Mouse (Mus musculus): ENCODE measurements around the gene Tceanc2. TPM values are rescaled to one million over a fixed set of nuclear protein-coding genes. Genes with fewer than 3 reads are reported as not detected.
"Not testable (repeated sequence)": the region's sequence is repeated elsewhere in the genome, so short reads cannot be mapped to it uniquely, and the experiment has no call there.

The Tceanc2 gene
- total RNA-seq, 2 experiments from 2014 or later, result 11.6 to 14.1 TPM

DNA sequence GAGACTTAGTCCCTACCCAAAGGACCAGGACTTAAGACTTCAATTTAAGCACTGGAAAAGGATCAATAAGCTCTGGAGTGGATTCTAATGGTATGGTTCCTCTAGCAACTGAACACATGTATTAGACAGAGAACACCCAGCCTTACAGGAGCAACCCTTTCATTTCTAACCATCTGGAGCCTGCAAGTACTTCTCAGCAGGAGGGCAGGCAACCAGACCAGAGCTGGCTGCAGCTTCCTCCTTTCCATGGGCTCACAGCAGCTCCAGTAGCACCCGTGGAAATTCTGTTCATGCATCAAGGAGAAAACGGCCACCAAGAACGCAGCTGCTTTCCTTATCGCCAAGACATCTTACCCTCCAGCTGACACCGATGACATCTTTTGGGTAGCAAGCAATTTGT lies 43.3 kb downstream of the Tceanc2 start:
- no peak for DNase-seq
- intact Hi-C loops (cut with DNase I; ENCODE audit: low total_unique reads), result no loop called here

DNA sequence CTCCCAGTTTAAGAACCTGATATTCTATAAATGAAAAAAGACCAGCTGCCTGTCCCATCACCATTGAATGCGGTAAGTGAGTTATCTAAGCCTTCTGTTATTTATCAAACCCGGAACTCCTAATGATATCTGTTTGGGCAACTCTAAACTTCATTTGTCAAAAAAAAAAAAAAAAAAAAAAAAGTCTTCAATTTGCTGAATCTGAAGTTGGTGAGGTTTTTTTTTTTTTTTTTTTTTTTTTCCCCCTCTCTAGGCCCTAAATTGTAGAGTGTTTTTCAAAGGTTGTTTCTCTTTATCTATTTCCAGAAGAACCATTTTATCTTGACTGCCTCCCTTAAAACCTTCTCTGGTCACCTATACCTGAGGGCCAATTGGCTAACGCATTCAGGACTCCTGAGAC lies 44.0 kb downstream of the Tceanc2 start:
- no peak for DNase-seq
- intact Hi-C loops (cut with DNase I; ENCODE audit: low total_unique reads), result no loop called here

DNA sequence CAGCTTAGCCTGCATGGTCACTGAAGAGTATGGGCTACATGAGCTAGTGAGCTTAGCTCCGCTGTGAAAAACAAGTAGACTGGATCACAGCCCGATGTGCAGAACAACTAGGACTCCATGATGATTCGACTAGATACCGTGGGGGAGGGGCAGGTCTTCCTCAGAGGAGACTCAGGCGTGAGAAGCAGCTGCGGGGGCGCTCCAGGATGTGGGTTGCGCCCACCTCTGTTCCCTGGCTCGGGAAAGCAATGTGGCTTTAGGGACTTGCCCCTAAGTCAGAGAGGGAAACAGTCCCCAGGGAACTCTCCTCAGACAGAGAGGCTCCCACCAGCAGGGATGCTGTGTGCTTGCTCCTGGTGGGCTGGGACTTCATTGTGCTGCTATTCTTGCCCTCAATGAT lies 48.4 kb downstream of the Tceanc2 start:
- DNase-seq, result no peak
- intact Hi-C loops (cut with DNase I; ENCODE audit: low total_unique reads), result no loop called here

DNA sequence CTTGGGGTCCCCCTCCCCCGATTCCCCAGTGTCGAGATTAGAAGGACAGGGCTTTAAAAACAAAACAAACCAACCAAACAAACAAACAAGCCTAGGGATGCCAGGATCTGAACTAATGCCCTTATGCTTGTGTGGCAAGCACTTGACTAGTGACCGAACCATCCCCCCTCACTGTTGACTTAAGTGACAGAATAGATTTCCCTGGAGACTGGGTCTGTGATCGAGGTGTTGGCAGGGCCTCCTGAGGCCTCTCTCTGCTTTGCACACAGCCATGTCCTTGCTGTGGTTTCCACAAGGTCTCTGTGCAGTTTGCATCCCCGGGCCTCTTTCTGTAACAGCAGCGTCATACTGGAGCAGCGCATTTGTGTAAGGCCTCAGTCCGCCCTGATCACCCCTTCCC lies 49.5 kb downstream of the Tceanc2 start:
- intact Hi-C loops (cut with DNase I; ENCODE audit: low total_unique reads), result no loop called here

DNA sequence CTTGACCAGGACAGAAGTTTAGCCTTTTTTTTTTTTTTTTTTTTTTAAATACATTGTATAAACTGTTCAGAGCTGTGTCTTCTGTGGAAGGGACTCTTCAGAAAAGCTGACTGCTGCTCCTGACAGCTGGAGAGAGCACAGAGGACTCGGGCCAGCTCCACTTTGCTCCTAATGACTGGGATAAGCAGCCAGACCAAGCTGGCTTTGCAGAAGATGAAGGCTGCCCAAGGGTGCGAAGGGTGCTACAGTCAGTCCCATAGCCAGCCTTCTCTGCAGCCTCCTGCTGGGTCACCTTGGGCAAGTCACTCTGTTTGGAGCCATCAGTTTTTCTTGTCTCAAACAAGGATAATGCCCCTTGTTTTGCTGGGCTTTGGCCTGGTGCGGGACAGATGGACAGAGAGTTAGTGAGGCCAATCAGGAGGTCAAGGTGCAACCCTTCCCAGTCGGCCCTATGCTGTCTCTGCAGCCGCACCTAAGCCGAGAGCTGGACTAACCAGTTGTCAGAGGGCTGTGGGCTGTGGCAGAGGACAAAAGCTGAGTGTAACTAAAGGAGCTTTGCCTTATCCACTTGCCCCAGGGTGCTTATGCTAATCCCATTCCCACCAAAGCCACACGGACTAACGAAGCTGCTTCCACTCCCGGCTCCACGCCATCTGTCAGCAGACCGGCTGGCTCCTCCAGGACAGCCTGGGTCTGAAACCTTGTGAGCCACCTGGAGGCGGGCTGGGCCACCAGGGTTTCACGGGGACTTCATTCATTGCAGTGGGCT lies 50.8 kb downstream of the Tceanc2 start:
- DNase-seq, result no peak
- intact Hi-C loops (cut with DNase I; ENCODE audit: low total_unique reads), result no loop called here

More for the DNA sequence above, 49.5 kb downstream of the Tceanc2 start:
- no peak for DNase-seq

DNA sequence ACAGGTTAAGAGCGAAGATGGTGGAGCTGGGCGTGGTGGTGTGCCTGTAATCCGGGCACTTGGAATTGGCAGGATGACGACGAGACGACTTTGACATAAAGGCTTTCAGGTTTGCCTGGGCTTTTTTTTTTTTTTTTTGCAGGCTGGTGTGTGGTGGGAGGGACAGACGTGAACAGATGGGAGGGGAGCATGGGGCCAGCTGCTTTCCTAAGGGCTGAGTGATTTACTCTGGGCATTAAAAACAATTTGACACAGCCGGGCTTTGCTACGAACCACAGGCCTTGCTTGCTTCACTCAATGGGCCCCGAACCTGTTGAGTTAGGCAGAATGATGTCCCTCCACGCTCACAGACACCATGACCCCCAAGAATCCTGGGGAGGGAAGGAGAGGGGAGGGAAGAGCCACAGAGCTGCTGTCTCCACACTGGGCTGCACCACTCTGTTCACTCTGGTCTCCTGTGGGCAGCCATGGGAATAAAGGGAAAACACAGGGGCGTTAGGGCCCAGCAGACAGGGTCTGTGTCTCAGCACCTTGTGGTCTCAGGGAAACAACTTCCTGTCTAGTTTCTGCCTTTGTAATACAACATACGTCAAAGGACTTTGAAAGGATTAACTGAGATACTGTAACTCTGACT lies 51.9 kb downstream of the Tceanc2 start:
- intact Hi-C loops (cut with DNase I; ENCODE audit: low total_unique reads), result no loop called here
- no peak for DNase-seq

DNA sequence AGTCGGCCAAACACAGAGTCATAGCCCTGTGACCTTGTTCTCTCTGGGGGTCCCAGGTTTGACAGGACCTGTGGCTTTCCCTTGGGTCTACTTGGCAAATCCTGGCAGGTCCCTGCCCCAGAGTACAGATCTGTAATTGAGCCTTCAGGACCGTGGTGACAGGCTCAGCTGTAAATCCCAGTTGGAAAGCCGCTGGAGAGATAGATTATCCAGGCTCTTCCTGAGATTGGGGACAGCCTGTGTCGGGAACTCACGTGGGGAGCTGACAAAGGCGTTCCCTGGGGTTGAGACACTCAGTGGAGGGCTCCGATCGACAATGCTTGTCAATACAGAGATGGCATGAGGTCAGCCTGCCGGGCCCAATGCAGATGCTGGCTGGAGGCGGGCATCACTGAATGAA lies 52.5 kb downstream of the Tceanc2 start:
- DNase-seq, result no peak
- intact Hi-C loops (cut with DNase I; ENCODE audit: low total_unique reads), result no loop called here

DNA sequence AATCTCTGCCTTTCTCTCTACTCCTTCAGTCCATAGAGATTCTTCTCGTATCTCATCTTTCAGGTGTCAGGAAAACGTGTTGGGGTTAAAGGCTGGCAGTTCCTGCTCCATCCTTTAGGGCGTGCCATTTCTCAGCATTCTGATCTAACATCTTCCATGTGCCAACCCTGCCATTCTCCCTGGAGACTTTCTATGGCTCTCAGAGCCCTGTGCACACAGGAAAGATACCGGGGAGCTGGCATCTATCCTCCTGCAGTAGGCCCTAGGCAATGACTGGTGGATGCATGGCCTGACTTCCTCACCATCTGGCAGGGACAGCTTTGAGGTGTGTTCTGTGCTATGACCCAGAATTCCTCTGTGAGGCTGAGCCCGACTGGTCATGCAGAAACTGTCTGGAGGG lies 53.8 kb downstream of the Tceanc2 start:
- no peak for DNase-seq
- intact Hi-C loops (cut with DNase I; ENCODE audit: low total_unique reads), result no loop called here

DNA sequence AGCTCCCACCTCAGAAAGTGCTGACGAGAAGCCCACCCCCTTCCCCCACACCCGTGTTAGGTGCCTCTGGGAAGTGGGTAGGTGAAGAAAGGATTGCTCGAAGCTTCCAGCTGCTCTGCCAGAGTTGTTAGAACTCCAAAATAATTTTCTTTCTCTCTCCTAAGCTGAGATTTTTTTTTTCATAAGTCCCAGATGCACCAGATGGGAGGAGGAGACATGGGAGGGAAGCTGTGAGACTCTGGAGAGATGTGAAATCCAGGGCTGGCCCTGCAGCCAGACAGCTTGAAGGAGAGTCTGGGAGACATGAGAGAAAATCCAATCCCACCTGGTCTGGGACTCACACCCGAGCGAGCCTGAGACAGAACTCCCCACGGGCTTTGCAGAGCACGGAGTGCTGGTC lies 54.5 kb downstream of the Tceanc2 start:
- intact Hi-C loops (cut with DNase I; ENCODE audit: low total_unique reads), result no loop called here
- no peak for DNase-seq

DNA sequence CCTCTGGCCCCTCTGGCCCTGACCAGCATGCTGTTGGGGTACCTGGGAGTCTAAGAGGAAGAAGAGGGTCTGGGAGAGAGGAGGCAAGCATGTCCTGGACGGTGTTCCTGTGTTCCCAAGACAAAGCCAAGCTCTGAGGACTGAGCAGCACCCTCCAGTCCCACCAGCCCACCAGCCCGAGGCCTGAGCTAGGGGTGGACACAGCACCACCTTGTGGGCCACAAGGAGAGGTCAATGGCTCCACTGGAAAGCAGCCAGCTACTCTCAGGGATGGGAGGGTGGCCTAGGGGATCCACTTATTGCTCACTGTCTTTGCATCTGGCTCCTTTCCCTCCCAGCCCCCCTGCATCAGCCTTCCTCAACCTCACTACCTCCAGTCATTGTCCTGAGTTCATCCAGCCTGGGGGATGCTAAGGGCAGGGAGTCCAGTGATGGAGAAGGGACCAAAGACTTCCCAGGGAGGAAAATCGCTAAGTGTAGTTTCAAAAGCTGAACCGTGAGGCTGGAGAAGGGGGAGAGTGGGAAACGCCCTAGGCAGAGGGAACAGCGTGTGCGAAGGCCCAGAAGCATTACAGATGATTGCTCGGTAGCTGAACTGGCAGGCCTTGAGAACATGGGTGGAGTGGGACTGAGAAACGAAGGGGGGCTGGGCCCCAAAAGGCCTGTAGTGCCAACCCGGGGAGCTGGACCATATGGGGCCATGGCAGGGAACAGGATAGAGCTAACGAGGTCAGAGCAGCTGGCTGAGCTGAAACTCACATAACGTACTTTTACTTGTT lies 57.6 kb downstream of the Tceanc2 start:
- peak; percentile 61 for DNase-seq
- intact Hi-C loops (cut with DNase I; ENCODE audit: low total_unique reads), result no loop called here

DNA sequence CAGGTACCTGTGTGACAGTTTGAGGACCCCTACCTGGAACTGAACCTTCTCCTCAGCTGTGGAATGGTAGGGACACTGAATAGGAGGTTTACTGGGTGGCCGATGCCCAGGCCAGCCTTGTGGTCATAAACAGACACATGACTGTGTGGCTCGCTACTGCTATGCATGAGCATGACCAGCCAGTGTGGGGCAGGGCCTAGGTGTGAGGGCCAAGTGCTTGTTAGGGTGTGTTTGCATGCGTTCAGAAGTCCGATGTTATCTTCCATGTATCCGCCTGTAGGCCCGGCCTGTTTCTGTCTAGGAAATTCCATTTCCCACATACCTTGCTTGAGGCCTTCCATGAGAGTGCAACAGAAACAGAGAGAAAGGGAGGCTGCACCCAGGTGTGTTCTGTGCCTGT lies 58.2 kb downstream of the Tceanc2 start:
- no peak for DNase-seq
- intact Hi-C loops (cut with DNase I; ENCODE audit: low total_unique reads), result no loop called here

DNA sequence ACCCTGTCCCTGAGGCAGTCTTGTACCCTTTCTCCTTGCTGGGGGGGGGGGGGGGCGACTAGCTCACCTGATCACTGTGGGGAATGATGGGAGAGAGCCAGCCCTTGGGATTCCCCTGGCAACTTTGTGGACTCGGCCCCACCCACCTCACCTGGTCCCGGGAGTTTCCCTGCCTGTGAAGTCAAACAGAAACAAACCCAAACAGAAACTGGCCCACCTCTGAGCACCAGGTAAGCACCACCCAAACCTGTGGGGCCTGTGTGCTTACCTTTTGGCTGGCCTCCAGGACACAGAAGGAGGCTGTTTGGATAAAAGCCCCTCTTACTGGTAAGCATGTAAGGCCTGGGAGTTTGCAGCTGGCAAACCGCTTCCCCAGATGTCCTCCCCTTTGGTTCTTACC lies 59.9 kb downstream of the Tceanc2 start:
- intact Hi-C loops (cut with DNase I; ENCODE audit: low total_unique reads), result no loop called here
- no peak for DNase-seq

DNA sequence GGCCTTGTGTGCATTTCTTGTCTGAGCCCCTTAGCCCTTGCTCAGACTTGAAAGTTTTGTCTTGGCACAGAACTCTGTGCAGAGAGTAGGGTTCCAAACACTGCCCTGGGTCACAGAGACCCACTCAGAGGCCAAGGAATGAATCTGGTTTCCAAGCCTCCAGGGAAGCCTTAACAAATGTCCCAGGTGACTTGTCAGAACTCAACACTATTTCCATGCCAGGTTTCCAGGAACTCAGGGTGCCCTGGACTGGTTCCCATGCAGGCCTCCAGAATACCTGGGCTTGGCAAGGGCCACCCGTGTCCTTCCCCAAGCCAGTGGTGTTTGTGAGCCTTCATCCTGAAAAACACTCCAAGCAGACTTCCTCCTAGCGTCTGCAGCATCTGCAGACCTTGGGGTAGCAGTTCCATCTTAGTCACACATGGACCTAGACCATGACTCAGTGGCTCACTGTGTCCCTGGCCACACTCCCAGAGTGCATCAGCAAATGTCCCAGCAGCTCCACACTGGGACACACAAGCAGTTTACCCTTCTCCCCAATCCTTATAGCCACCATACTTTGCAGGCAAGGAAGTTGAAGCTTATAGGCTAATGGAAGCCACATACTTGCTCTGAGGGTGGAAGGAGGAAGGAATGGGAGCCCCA lies 61.1 kb downstream of the Tceanc2 start:
- DNase-seq, result no peak
- intact Hi-C loops (cut with DNase I; ENCODE audit: low total_unique reads), result no loop called here

DNA sequence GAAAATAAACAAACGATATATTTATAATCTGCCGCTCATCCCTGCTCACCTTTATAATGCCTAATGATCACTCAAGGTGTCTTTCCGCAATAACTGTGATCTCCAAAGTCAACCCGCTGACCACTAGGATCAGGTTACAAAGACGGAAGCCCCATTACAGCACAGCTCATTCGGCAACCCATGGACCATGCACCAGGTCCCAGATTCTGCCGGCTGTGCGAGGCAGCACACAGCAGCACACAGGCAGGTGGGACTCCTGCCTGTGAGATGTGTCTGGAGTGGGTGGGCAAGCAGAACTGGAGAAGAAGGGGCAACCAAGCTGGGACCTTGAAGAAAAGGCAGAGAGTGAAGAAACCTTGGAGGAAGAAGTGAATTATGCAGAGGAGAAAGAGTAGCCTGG lies 64.6 kb downstream of the Tceanc2 start:
- intact Hi-C loops (cut with DNase I; ENCODE audit: low total_unique reads), result no loop called here
- no peak for DNase-seq

DNA sequence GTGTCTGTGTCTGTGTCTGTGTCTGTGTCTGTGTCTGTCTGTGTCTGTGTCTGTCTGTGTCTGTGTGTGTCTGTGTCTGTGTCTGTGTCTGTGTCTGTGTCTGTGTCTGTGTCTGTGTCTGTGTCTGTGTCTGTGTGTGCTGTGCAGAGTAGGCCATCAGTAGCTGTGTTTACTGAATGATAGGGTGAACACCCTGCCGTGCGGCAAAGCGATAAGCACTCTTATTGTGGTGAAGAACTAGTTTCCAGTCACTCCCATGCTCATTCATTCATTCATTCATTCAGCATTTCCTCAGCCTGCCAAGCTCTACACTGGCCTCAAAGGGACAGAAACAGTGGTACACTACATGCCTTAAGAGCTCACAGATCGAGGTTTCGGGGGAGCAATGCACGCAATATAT lies 69.7 kb downstream of the Tceanc2 start:
- DNase-seq; intact Hi-C loops (cut with DNase I; ENCODE audit: low total_unique reads): not testable (repeated sequence)

DNA sequence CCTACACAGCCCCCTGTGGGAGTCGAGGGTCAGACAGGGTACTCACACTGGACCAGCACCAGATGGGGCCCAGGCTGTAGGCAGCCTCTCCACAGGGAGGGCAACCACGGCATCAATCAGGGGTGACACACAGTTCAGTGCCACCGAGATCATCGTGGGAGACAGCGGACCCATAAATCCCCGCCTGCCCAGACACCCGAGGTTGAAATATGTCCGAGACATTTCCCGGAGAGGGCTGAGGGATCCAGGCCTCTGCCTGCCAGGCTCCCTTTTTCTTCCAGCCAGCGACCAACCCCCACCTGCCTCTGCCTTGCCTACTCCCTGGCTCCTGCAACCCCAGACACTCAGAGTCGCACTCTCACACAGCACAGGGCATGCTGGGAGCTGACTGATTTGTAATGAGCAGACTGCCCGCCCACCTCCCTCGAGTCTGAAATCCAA lies 70.6 kb downstream of the Tceanc2 start:
- intact Hi-C loops (cut with DNase I; ENCODE audit: low total_unique reads), result no loop called here
- DNase-seq, result no peak

DNA sequence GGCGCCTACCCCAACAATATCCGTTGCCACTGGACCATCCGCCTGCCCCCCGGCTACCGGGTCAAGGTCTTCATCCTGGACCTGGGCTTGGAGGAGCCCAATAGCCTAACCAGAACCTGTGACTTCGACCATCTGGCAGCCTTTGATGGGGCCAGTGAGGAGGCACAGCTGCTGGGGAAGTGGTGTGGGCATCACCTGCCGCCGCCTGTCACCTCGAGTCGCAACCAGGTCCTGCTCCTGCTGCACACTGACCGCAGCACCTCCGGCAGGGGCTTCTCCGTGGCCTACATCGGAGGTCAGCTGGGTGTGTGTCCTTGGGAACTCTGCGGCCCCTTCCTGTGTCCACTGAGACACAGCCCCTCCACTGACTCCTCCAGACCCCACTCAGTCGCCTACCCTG lies 72.1 kb downstream of the Tceanc2 start:
- no peak for DNase-seq
- intact Hi-C loops (cut with DNase I; ENCODE audit: low total_unique reads), result no loop called here

DNA sequence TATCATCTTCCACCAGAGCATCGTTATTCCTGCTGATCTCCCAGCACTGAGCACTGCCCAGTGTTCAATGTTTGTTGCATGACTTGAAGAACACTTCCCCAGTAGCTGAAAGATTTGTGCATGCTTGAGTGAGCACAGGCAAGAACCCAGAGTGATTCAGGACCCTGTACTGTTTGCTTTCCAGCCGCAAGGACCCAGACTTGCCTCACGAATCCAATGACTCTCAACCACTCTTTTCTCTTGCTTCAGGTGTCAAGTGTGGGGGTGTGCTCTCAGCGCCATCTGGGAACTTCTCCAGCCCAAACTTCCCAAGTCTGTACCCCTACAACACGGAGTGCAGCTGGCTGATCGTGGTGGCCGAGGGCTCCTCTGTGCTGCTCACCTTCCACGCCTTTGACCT lies 76.7 kb downstream of the Tceanc2 start:
- intact Hi-C loops (cut with DNase I; ENCODE audit: low total_unique reads), result no loop called here
- DNase-seq, result no peak

DNA sequence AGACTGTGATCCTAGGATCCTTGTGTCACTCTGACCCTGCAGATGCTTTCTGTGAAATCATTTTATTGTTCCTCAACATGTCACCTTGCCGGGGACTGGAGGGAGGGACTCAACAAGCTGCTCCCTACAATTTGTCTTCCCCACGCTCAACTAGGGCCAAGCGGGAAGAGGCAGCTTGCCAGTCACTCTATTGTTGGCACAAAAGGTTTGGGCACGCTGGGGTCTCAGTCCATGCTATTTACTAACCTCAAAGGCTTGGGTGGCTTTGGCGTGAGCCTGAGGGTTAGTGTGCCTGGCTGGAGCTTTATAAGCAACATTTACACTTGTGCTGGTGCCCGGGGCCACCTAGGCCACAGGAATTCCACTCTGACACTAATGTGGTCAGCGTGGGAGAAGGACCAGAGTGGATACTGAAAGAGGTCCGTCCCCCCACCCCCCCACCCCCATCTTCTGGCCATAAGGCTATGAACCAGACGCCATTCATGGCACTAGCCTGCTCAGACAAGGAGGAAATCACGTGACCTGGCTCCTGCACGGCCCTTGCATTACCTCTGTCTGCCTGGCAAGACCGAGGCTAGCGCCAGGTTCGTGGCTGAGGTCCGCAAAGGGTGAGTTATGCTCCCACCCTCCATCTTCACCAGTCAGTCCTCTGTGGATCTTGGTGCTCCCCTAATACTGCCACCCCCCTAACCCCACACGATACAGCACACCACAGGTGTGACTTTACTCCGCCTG lies 80.0 kb downstream of the Tceanc2 start:
- DNase-seq, result no peak
- intact Hi-C loops (cut with DNase I; ENCODE audit: low total_unique reads), result no loop called here

DNA sequence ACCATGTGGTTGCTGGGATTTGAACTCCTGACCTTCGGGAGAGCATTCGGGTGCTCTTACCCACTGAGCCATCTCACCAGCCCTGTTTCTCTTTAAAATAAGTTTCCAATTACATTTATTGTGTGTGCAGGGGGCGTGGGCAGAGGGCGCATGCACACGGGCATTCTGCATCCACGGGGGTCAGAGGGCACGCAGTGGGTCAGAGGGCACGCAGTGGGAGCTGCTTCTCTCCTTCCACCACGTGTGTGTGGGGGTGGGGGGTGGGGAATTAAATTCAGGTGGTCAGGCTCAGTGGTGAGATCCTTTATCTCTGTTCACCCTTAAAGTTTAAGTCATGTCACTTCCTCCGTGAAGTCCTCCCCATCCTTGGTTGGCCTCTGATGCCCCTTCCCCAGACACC lies 80.5 kb downstream of the Tceanc2 start:
- intact Hi-C loops (cut with DNase I; ENCODE audit: low total_unique reads), result no loop called here
- DNase-seq, result no peak
